Mouse (Mus musculus): ENCODE data around the gene Cfap74. TPM values are rescaled to one million over a fixed set of nuclear protein-coding genes. Genes with fewer than 3 reads are reported as not detected.

The Cfap74 gene
- total RNA-seq, 2 experiments from 2014 or later, result 0.36 TPM; not detected in 1

- no peak for DNase-seq (ENCODE audit: low spot score)
- intact Hi-C loops (cut with DNase I), result no loop called here
These were observed 80.3 kb downstream of the Cfap74 start for GRCm38 (mm10) chr4:155489101-155489970.

DNA sequence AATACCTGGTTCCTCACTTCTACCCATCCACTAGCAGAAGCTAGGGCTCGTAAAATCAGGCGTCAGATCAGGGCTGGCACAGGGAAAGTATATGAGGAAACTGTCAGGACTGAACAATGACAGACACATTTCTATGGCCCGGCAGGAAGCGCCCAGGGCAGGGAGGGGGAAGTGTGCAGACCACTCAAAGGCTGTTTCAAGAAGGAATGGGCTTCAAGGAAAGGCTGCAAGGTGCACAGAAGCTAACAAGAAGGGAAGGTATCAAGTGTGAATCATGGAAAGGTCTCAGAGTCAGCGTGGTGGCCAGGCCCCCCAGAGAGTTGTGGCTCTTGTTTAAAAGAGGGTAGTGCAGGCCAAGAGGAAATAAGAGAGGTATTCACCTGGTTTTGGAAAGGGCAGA, 81.5 kb downstream of the Cfap74 start:
- no peak for DNase-seq (ENCODE audit: low spot score)
- intact Hi-C loops (cut with DNase I), result loop anchor here (2.0 to 5.0 kb wide), 2 partner anchors 37 to 70 kb away; no protein-coding TSS in a partner anchor

DNA sequence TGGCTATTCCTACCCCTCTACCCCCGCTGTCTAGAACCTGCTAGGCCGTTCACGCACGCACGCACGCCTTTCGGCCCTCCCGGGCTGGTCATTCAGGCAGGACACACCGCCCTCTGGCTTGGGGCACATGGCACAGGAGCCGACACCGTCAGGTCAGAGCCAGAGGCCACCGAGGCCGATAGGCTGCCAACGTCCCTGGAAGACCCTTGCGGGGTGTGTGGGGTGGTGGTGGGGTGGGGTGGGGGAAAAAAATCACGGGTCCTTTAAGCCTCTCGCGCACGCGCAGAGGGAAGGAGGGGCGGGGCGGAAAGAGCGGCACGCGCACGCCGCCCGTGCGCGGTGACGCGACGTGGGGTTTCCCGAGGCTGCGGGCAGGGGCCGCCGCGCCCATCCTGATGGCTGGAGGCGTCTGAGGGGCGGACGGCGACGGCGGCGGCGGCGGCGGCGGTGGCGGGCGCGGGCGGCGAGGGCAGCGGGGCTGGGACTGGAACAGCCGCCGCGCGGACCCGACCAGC, 82.1 kb downstream of the Cfap74 start, which contains the start of gene Gnb1:
Gene Gnb1 (plus strand): TSS at position 372 of the 515 bp plus-strand sequence.
- intact Hi-C loops (cut with DNase I), result loop anchor here (2.0 to 5.0 kb wide), 2 partner anchors 36 to 70 kb away; no protein-coding TSS in a partner anchor

DNA sequence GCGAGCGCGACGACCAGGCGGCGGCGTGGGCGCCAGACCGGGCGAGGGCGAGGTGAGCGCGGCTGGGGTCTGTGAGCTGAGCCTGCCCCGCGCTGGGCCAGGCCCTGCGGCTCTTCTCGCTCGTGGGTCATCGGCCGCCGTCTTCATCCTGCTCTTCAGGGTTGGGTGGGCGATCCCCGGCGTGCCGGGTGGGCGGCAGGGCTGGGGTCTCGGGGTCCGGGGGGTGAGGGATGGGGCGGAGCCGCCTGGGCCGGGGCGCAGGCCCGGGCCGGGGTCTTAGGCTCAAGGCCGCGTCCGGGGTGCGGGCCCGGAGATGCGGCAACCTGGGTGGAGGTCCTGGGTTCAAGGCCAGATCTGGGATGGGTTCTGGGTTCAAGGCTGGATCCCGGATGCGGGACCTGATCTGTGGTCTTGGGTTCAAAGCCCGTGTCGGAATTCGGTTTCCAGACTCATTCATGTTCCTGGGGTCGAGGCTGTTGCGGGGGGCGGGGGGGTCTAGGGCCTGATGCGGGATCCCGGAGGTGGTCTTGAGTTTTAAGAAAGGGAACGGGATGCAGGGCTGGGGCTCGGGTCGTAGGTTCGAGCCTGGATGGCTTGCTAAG, 82.6 kb downstream of the Cfap74 start:
- DNase-seq (ENCODE audit: low spot score), result no peak
- intact Hi-C loops (cut with DNase I), result loop anchor here (2.0 to 5.0 kb wide), 2 partner anchors 36 to 69 kb away; no protein-coding TSS in a partner anchor

More for the DNA sequence above, 82.1 kb downstream of the Cfap74 start, which contains the start of gene Gnb1:
- peak; percentile 83 for DNase-seq (ENCODE audit: low spot score)

DNA sequence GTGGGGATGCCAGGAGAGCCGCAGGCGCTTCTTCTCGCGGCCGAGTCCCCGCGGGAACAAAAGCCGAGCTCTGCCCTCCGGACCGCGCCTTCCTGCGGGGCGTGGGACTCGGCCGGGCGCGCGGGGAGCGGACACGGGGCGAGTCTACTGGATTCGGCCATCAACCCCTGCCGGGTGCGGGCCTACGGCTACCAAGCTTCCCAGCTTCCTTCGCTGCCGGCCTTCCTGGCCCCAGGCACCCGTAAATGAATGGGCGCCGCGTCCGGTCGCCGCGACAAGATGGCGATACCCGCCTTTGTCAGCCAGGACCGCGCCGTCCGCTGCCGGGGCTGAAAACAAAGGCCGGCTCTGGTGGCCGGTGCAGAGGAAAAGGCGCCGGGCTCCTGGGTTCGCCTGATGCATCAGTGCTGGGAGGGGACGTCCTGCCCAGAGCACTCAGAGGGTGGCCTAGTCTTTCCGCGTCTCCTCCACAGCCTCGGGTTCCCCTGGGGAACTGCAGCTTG, 83.2 kb downstream of the Cfap74 start:
- intact Hi-C loops (cut with DNase I), result loop anchor here (5.0 kb wide), 1 partner anchor 35 kb away; no protein-coding TSS in a partner anchor
- peak; percentile 35 for DNase-seq (ENCODE audit: low spot score)

GRCm38 (mm10) chr4:155494891-155495290, 85.9 kb downstream of the Cfap74 start:
- DNase-seq (ENCODE audit: low spot score), result no peak
- intact Hi-C loops (cut with DNase I), result loop anchor here (5.0 kb wide), 1 partner anchor 32 kb away; no protein-coding TSS in a partner anchor

DNA sequence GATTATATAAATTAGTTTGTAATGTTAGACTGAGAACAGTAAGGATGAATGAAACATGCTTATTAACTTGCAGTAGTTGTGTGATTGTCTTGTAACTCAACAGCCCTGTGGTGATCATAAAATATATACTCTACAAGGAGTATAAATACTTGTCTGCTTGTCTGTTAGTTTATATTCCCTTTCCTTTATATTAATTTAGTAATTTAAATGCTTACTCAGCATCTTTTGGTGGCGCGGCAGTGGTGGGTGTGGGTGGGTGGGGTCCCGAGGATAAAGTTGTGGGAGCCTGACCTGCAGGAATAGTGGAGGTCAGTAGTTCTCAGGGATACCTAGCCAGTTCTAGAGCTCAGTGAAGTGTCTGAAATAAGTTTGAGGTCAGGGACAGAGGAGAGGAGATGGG, 89.0 kb downstream of the Cfap74 start:
- intact Hi-C loops (cut with DNase I), result no loop called here
- DNase-seq (ENCODE audit: low spot score), result no peak

DNA sequence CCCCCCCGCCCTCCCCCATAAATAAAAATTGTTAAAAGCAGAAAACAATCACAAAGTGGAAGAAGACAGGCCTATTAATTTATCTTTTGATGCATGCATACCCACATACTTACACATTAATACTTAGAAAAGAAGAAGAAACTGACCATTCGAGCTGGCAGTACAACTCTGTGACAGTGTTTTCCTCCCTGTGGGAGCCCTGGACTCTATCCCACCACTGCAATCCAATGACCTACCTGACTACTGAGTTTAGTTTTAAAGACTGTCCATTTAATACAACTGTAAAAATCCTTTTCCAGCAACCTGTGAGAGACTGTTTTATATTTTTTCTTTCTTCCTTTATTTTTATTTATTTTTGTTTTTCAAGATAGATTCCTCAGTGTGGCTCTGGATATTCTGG, 92.1 kb downstream of the Cfap74 start:
- intact Hi-C loops (cut with DNase I), result no loop called here
- DNase-seq (ENCODE audit: low spot score), result no peak

- intact Hi-C loops (cut with DNase I), result no loop called here
- DNase-seq (ENCODE audit: low spot score), result no peak
These were observed 96.1 kb downstream of the Cfap74 start for GRCm38 (mm10) chr4:155505067-155505466.

GRCm38 (mm10) chr4:155505671-155506295, 96.8 kb downstream of the Cfap74 start:
- DNase-seq (ENCODE audit: low spot score), result no peak
- intact Hi-C loops (cut with DNase I), result no loop called here

GRCm38 (mm10) chr4:155508614-155509013, 99.6 kb downstream of the Cfap74 start:
- no peak for DNase-seq (ENCODE audit: low spot score)
- intact Hi-C loops (cut with DNase I), result no loop called here

DNA sequence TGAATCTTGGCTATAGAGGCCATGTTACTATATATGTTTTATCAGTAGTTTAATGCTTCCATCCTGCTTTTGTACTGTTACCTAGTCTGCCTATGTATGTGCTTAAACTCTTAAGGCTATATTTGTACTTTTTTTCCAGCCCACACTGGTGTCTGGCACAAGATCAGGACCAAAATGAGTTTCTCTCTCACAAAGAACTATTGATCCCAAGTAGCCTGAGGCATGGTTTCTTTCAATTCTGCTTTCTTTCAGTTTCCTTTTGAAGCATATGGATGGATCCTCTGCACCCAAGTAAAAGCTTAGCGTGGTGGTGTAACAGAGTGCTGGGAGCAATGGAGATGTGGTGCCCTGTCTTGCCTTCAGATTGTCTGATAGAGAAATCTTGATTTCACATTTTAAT, 102.0 kb downstream of the Cfap74 start:
- intact Hi-C loops (cut with DNase I), result no loop called here
- no peak for DNase-seq (ENCODE audit: low spot score)

DNA sequence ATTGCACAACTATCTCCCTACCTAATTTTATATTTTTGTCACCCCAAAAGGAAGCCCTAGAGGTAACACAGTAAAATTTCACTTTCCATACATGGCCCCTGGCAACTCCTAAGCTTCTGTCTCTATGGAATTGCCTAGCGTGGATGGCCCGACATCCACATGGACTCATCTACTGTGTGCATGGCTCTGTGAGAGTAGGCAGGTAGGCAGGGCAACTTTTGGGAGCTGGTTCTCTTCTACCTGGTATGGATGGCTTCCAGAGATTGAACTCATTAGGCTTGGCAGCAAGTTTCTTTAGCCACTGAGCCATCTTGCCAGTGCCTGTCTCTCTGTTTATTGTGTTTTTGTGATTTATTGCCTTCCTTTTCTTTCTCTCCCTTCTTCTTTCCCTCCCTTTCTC, 105.8 kb downstream of the Cfap74 start:
- no peak for DNase-seq (ENCODE audit: low spot score)
- intact Hi-C loops (cut with DNase I), result no loop called here

Other genes starting within 250 kb of the Cfap74 start
- 10 to 100 TPM; 55.0 to 63.9 TPM for gene Ski, start 186.6 kb upstream of the Cfap74 start, total RNA-seq (2021)
- 10 to 100 TPM; 13.5 to 15.5 TPM for gene Faap20, start 159.4 kb upstream of the Cfap74 start, total RNA-seq (2021)
- gene Prkcz, start 47.8 kb upstream of the Cfap74 start, total RNA-seq (2021), result 1 to 10 TPM; 1.7 to 2.3 TPM
- not detected for gene Gabrd, start 11.1 kb upstream of the Cfap74 start, total RNA-seq (2021)
- 1 to 10 TPM; 7.1 to 8.1 TPM for gene Tmem52, start 59.9 kb downstream of the Cfap74 start, total RNA-seq (2021)
- gene Gnb1, start 82.2 kb downstream of the Cfap74 start, total RNA-seq (2021), result 100 to 1,000 TPM; 166 to 196 TPM
- 10 to 100 TPM; 36.6 to 37.3 TPM for gene Nadk, start 153.2 kb downstream of the Cfap74 start, total RNA-seq (2021)
- gene Slc35e2, start 192.2 kb downstream of the Cfap74 start, total RNA-seq (2021), result 1 to 10 TPM; 7.8 to 7.9 TPM
- 10 to 100 TPM; 29.2 to 30.3 TPM for gene Cdk11b, start 215.7 kb downstream of the Cfap74 start, total RNA-seq (2021)
- gene Gm10563, start 236.2 kb downstream of the Cfap74 start, total RNA-seq (2021), result not detected
- 1 to 10 TPM; 8.5 to 8.6 TPM for gene Mmp23, start 244.2 kb downstream of the Cfap74 start, total RNA-seq (2021)